In the genomic region with DNA sequence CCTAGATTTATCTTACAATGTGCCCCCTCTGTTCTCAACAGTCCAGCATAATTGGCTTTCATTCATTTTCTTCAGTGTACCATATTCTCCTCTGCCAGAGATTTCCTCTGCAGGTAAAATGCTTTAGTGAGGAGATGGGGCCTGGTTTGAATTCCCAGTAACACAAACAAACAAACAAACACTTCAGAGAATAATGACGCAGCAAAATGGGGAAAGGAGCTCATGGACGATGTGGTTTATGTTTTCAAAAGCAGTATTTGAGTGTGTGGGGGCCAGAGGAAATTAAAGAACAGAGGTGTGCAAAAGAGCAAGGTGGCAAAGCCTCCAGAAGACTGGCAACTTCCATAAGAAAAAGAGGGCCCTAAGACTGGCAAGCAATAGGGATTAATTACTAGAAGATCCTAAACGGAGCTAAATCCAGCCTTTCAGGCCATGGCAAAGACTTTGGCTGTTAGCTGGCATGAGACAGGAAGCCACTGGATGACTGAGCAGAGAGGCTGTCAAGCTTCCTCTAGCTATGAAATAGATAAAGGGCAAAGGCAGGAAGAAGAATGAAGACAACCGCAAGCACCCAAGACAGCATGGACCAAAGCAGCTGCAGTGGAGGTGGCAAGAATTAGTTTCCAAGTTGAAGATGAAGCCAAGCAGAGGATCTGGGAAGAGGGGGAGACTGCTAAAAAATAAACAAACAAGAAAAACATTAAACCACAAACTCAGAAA, we compare ENCODE assay signal across 15 mouse cellular contexts. TPM values are rescaled to one million over a fixed set of nuclear protein-coding genes. Genes with fewer than 3 reads are reported as not detected.
A peak's percentile ranks its signal among the peaks of the same experiment; 100 is the strongest.
DNase-seq lines count a peak whose midpoint lies in the region; ATAC-seq lines count a peak whose summit lies in the region.
"Had no signal": no experiment of that assay in that cellular context is flagged by ENCODE, and none has a peak within 500 bp of the region (broad histone marks: within the 10 kb centered on the region; RNA-seq: fewer than 3 reads in every experiment).

No protein-coding gene starts in this region.

- H3K36me3 ChIP-seq in midbrain, embryonic 13.5 days, result no peaks in the 10 kb centered on the region
- H3K36me3 ChIP-seq in midbrain, embryonic 15.5 days (replicated peaks), result no peaks in the 10 kb centered on the region
- H3K36me3 ChIP-seq: forebrain, embryonic 15.5 days; kidney, embryonic 15.5 days; midbrain, embryonic 12.5 days had no signal

- no peak overlapping the region for H3K4me3 ChIP-seq in midbrain, embryonic 13.5 days (replicated peaks)
- no peak overlapping the region for H3K4me3 ChIP-seq in midbrain, embryonic 15.5 days
- H3K4me3 ChIP-seq: forebrain, embryonic 15.5 days; kidney, embryonic 15.5 days; midbrain, embryonic 12.5 days had no signal

- DNase-seq in thymus, postnatal 4 days, result peak; percentile 43
- no peak for DNase-seq in ovary, postnatal 10 days (ENCODE audit: low spot score)
- no peak for DNase-seq in embryo, embryonic 11 days
- DNase-seq in kidney, postnatal 36 days, result no peak
- DNase-seq: adrenal gland, postnatal 14 days; heart, postnatal 14 days; left cerebral cortex, postnatal 4 days; right cerebral cortex, adult 18-20 months had no signal

- H3K4me2 ChIP-seq in midbrain, embryonic 13.5 days (replicated peaks), result no peak overlapping the region
- H3K4me2 ChIP-seq in midbrain, embryonic 15.5 days, result no peak overlapping the region
- H3K4me2 ChIP-seq: forebrain, embryonic 15.5 days; kidney, embryonic 15.5 days; midbrain, embryonic 12.5 days had no signal

- no peaks in the 10 kb centered on the region for H3K9me3 ChIP-seq in midbrain, embryonic 13.5 days
- no peaks in the 10 kb centered on the region for H3K9me3 ChIP-seq in midbrain, embryonic 15.5 days
- H3K9me3 ChIP-seq: forebrain, embryonic 15.5 days; kidney, embryonic 15.5 days; midbrain, embryonic 12.5 days had no signal

- no peaks in the 10 kb centered on the region for H3K27me3 ChIP-seq in midbrain, embryonic 13.5 days
- no peaks in the 10 kb centered on the region for H3K27me3 ChIP-seq in midbrain, embryonic 15.5 days (replicated peaks)
- H3K27me3 ChIP-seq: forebrain, embryonic 15.5 days; kidney, embryonic 15.5 days; midbrain, embryonic 12.5 days had no signal

- 0 out of 2 replicates have a peak, but pooled peaks cover 4% of the 10 kb centered on the region for H3K4me1 ChIP-seq in midbrain, embryonic 13.5 days (replicated peaks)
- no peaks in the 10 kb centered on the region for H3K4me1 ChIP-seq in midbrain, embryonic 15.5 days
- H3K4me1 ChIP-seq: forebrain, embryonic 15.5 days; midbrain, embryonic 12.5 days had no signal

- no peak overlapping the region for H3K9ac ChIP-seq in midbrain, embryonic 13.5 days (replicated peaks)
- H3K9ac ChIP-seq in midbrain, embryonic 15.5 days, result no peak overlapping the region
- H3K9ac ChIP-seq: forebrain, embryonic 15.5 days; kidney, embryonic 15.5 days; midbrain, embryonic 12.5 days had no signal

- no peak for ATAC-seq in midbrain, embryonic 13.5 days
- no peak for ATAC-seq in midbrain, embryonic 15.5 days (replicated peaks)
- ATAC-seq in granulocyte monocyte progenitor cell, adult 5-6 weeks (replicated peaks; ENCODE audit: poor library complexity, severe bottlenecking), result peak; percentile 75
- ATAC-seq in megakaryocyte progenitor cell, adult 5-6 weeks (replicated peaks; ENCODE audit: poor library complexity), result peak; percentile 72
- ATAC-seq: forebrain, embryonic 15.5 days had no signal

- WGBS in midbrain, embryonic 13.5 days, result 82% methylated on average over 4 of the region's 4 CpGs
- 69% methylated on average over 4 of the region's 4 CpGs for WGBS in midbrain, embryonic 15.5 days

- H3K27ac ChIP-seq in midbrain, embryonic 13.5 days, result peak overlapping the region; percentile 26; the same call in 1 of the 2 replicates
- H3K27ac ChIP-seq in midbrain, embryonic 15.5 days, result no peak overlapping the region
- H3K27ac ChIP-seq: forebrain, embryonic 15.5 days; kidney, embryonic 15.5 days; midbrain, embryonic 12.5 days had no signal

RNA-seq across cellular contexts. Expression of a gene that starts 37.8 kb away (rescaled TPM):
- polyA plus RNA-seq in midbrain, embryonic 13.5 days (2015; fragmentation: Nextera tagmentation; extraction: Ambion mirVana), result 74.3 and 76.1 TPM in 2 replicates
- 63.4 and 68.6 TPM in 2 replicates for polyA plus RNA-seq in midbrain, embryonic 15.5 days (2015; fragmentation: Nextera tagmentation; extraction: Ambion mirVana)
- 93.1 and 98.0 TPM in 2 replicates for total RNA-seq in granulocyte monocyte progenitor cell, adult 5-6 weeks (2014; fragmentation: Nextera tagmentation)
- total RNA-seq in granulocyte monocyte progenitor cell, adult 5-6 weeks (2017), result 138 and 144 TPM in 2 replicates
- 151 and 181 TPM in 2 replicates for total RNA-seq in megakaryocyte progenitor cell, adult 5-6 weeks (2015)
- total RNA-seq in megakaryocyte progenitor cell, adult 5-6 weeks (2017), result 128 and 136 TPM in 2 replicates

RNA-seq across cellular contexts. Expression of a gene that starts 58.9 kb away (rescaled TPM):
- polyA plus RNA-seq in midbrain, embryonic 13.5 days (2015; fragmentation: Nextera tagmentation; extraction: Ambion mirVana), result 1.9 and 2.4 TPM in 2 replicates
- 4.8 and 6.0 TPM in 2 replicates for polyA plus RNA-seq in midbrain, embryonic 15.5 days (2015; fragmentation: Nextera tagmentation; extraction: Ambion mirVana)
- not detected in 2 replicates for total RNA-seq in granulocyte monocyte progenitor cell, adult 5-6 weeks (2014; fragmentation: Nextera tagmentation)
- 0.26 TPM in 1 of 2 replicates, not detected in the other for total RNA-seq in granulocyte monocyte progenitor cell, adult 5-6 weeks (2017)
- 0.05 TPM in 1 of 2 replicates, not detected in the other for total RNA-seq in megakaryocyte progenitor cell, adult 5-6 weeks (2015)
- total RNA-seq in megakaryocyte progenitor cell, adult 5-6 weeks (2017), result 0.17 TPM in 1 of 2 replicates, not detected in the other

Comparison
In these comparisons a context has a peak if more than half of its experiments do, and no peak if none do; other contexts are left out.
1. ATAC-seq: peak in granulocyte monocyte progenitor cell, adult 5-6 weeks (single experiment) and megakaryocyte progenitor cell, adult 5-6 weeks (single experiment); none in midbrain, embryonic 13.5 days (single experiment) and midbrain, embryonic 15.5 days (single experiment).